Comparison of ENCODE assay signal across 8 mouse cellular contexts in the genomic region with DNA sequence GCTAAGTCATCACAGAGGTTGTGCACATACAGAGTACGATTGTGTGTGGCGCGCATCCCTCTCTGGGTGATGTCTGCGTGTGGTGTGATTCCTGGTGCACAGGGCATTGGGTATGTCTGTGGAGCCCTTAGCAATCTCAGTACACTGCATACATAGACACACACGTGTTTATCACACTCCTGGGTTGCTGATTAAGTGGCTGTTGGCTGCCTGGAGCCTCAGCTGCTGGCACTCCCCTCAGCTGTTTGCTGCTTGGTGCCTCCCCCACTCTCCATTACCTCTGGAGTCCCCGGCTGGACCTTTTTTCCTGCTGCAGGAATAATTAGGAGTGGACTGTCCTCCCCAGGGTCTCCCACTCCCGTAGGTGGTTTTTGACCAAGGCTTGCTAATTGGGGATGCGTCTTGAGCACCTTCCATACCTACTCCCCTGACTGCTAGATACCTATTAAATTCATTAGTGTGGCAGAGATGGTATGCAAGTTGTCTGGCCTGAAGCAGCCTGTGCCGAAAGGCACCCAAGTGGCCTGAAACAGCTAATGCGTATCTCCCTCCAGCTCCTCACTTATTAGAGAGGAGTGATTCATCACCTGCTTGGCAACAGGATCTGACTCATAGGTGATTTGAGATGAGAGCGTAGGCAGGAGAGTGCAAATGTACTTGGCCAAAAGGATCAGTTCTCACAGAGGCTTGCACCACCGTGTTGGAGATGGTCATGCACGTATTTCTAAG. TPM values are rescaled to one million over a fixed set of nuclear protein-coding genes. Genes with fewer than 3 reads are reported as not detected.
A peak's percentile ranks its signal among the peaks of the same experiment; 100 is the strongest.
DNase-seq lines count a peak whose midpoint lies in the region; ATAC-seq and TF ChIP-seq lines count a peak whose summit lies in the region.
"Had no signal": no experiment of that assay in that cellular context is flagged by ENCODE, and none has a peak within 500 bp of the region (broad histone marks: within the 10 kb centered on the region; RNA-seq: fewer than 3 reads in every experiment).

No protein-coding gene starts in this region.

- H3K27me3 ChIP-seq in kidney, postnatal 0 days (ENCODE audit: insufficient read depth, low read length), result no peaks in the 10 kb centered on the region
- no peaks in the 10 kb centered on the region for H3K27me3 ChIP-seq in embryonic facial prominence, embryonic 13.5 days
- H3K27me3 ChIP-seq in hindbrain, embryonic 12.5 days, result no peaks in the 10 kb centered on the region
- no peaks in the 10 kb centered on the region for H3K27me3 ChIP-seq in neural tube, embryonic 13.5 days

- WGBS in kidney, postnatal 0 days, result 71% methylated on average over 13 of the region's 13 CpGs
- 90% methylated on average over 13 of the region's 13 CpGs for WGBS in embryonic facial prominence, embryonic 13.5 days
- WGBS in hindbrain, embryonic 12.5 days, result 86% methylated on average over 13 of the region's 13 CpGs
- WGBS in neural tube, embryonic 13.5 days, result 66% methylated on average over 13 of the region's 13 CpGs

- H3K9me3 ChIP-seq in kidney, postnatal 0 days (replicated peaks; ENCODE audit: low read length), result no peaks in the 10 kb centered on the region
- no peaks in the 10 kb centered on the region for H3K9me3 ChIP-seq in embryonic facial prominence, embryonic 13.5 days
- H3K9me3 ChIP-seq in hindbrain, embryonic 12.5 days (replicated peaks), result no peaks in the 10 kb centered on the region
- no peaks in the 10 kb centered on the region for H3K9me3 ChIP-seq in neural tube, embryonic 13.5 days

- H3K4me1 ChIP-seq in kidney, postnatal 0 days (replicated peaks; ENCODE audit: insufficient read depth, low read length), result no peaks in the 10 kb centered on the region
- H3K4me1 ChIP-seq in embryonic facial prominence, embryonic 13.5 days, result peaks cover 21% of the 10 kb centered on the region
- peaks cover 18% of the 10 kb centered on the region for H3K4me1 ChIP-seq in hindbrain, embryonic 12.5 days
- H3K4me1 ChIP-seq in neural tube, embryonic 13.5 days (replicated peaks), result peaks cover 47% of the 10 kb centered on the region

- peak; percentile 48 for DNase-seq in kidney, postnatal 0 days (ENCODE audit: low spot score)
- no peak for DNase-seq in kidney, adult 9 months
- no peak for DNase-seq in urinary bladder, adult 18-20 months (ENCODE audit: low spot score in 2 of 2)
- no peak for DNase-seq in ovary, adult 18-20 months (ENCODE audit: low spot score)
- DNase-seq: thymus, postnatal 25 days had no signal

- H3K27ac ChIP-seq in kidney, postnatal 0 days, result no peak overlapping the region
- H3K27ac ChIP-seq in embryonic facial prominence, embryonic 13.5 days, result no peak overlapping the region
- H3K27ac ChIP-seq in hindbrain, embryonic 12.5 days, result no peak overlapping the region
- peak overlapping the region; percentile 56 for H3K27ac ChIP-seq in neural tube, embryonic 13.5 days (replicated peaks)

- H3K9ac ChIP-seq in kidney, postnatal 0 days (ENCODE audit: low read depth, low read length), result no peak overlapping the region
- H3K9ac ChIP-seq in embryonic facial prominence, embryonic 13.5 days, result no peak overlapping the region
- H3K9ac ChIP-seq in hindbrain, embryonic 12.5 days, result no peak overlapping the region
- H3K9ac ChIP-seq in neural tube, embryonic 13.5 days, result no peak overlapping the region

- H3K36me3 ChIP-seq in kidney, postnatal 0 days (ENCODE audit: insufficient read depth, low read length), result peaks cover 26% of the 10 kb centered on the region; the same call in 1 of the 2 replicates
- peaks cover 35% of the 10 kb centered on the region for H3K36me3 ChIP-seq in embryonic facial prominence, embryonic 13.5 days
- H3K36me3 ChIP-seq in hindbrain, embryonic 12.5 days, result peaks cover 22% of the 10 kb centered on the region
- peaks cover 34% of the 10 kb centered on the region for H3K36me3 ChIP-seq in neural tube, embryonic 13.5 days

- no peak overlapping the region for H3K4me3 ChIP-seq in kidney, postnatal 0 days (replicated peaks; ENCODE audit: low read depth, low read length)
- no peak overlapping the region for H3K4me3 ChIP-seq in embryonic facial prominence, embryonic 13.5 days
- H3K4me3 ChIP-seq in hindbrain, embryonic 12.5 days, result no peak overlapping the region
- H3K4me3 ChIP-seq in neural tube, embryonic 13.5 days, result no peak overlapping the region

- ATAC-seq in kidney, postnatal 0 days (replicated peaks; ENCODE audit: low FRiP score, low read depth), result peak; percentile 49
- peak; percentile 7; the same call in 1 of the 2 replicates for ATAC-seq in embryonic facial prominence, embryonic 13.5 days (ENCODE audit: insufficient number of reproducible peaks, insufficient read depth, low FRiP score, low TSS enrichment, low read depth)
- ATAC-seq in hindbrain, embryonic 12.5 days (ENCODE audit: low FRiP score), result peak; percentile 60
- peak; percentile 75 for ATAC-seq in neural tube, embryonic 13.5 days (ENCODE audit: low read depth)

- H3K4me2 ChIP-seq in kidney, postnatal 0 days (ENCODE audit: low read length), result no peak overlapping the region
- H3K4me2 ChIP-seq in embryonic facial prominence, embryonic 13.5 days, result no peak overlapping the region
- H3K4me2 ChIP-seq in hindbrain, embryonic 12.5 days (replicated peaks), result no peak overlapping the region
- no peak overlapping the region for H3K4me2 ChIP-seq in neural tube, embryonic 13.5 days

- TF ChIP-seq CTCF in kidney, postnatal 0 days (IDR thresholded peaks at IDR 0.05; ENCODE audit: low read depth), result no peak

RNA-seq across cellular contexts. Expression of a gene that starts 50.2 kb away (rescaled TPM):
- polyA plus RNA-seq in kidney, postnatal 0 days (2015; fragmentation: Nextera tagmentation; extraction: Ambion mirVana), result 25.4 and 25.8 TPM in 2 replicates
- 8.7 and 11.7 TPM in 2 replicates for polyA plus RNA-seq in embryonic facial prominence, embryonic 13.5 days (2015; fragmentation: Nextera tagmentation; extraction: Ambion mirVana)
- 14.7 and 16.0 TPM in 2 replicates for polyA plus RNA-seq in hindbrain, embryonic 12.5 days (2016; fragmentation: Nextera tagmentation; extraction: Ambion mirVana)
- polyA plus RNA-seq in neural tube, embryonic 13.5 days (2015; fragmentation: Nextera tagmentation; extraction: Ambion mirVana), result 10.4 and 13.4 TPM in 2 replicates

Comparison
In these comparisons a context has a peak if more than half of its experiments do, and no peak if none do; other contexts are left out.
1. ATAC-seq: peak in every context shown above with its lines; median percentile 75 in neural tube, embryonic 13.5 days; 60 in hindbrain, embryonic 12.5 days; 49 in kidney, postnatal 0 days; 7 in embryonic facial prominence, embryonic 13.5 days.